Mouse (Mus musculus): ENCODE results near the gene Senp6. TPM values are rescaled to one million over a fixed set of nuclear protein-coding genes. Genes with fewer than 3 reads are reported as not detected.

The Senp6 gene
- total and polyA plus RNA-seq, 2 experiments from 2014 or later, result 28.9 to 54.1 TPM

DNA sequence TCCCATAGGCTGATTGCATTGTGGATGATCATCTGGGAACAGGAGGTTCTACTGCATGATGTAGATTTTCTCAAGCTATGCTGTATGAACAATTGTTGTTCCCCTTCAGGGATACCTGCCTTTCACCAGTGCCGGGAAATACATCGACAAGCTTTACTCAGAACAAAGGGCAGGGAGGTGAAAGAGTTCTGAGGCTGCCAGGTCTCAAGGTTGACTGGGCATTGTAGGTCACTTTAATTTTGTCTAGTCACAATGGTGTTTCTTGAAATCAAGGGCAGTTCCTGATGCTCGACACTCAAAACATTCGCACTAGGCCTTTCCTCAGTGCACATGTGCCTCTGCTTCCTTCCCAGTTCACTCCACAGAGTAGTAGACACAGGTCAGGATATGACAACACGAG lies 114.1 kb downstream of the Senp6 start:
- peaks cover 19% of the 10 kb centered on the region for H3K4me1 ChIP-seq (ENCODE audit: control insufficient read depth, insufficient read depth)
- no peak overlapping the region for H3K4me3 ChIP-seq (ENCODE audit: low read depth, low read length)
- H3K36me3 ChIP-seq (replicated peaks; ENCODE audit: control insufficient read depth, insufficient read depth, low read length), result no peaks in the 10 kb centered on the region
- H3K4me2 ChIP-seq (ENCODE audit: low read depth, low read length), result no peak overlapping the region
- 53% methylated on average over 5 of the region's 5 CpGs for WGBS
- ATAC-seq (ENCODE audit: insufficient read depth, low read depth) (no peak), DNase-seq (ENCODE audit: low spot score) (no peak)
- H3K27me3 ChIP-seq (ENCODE audit: control insufficient read depth, insufficient read depth, low read length), result no peaks in the 10 kb centered on the region
- H3K9me3 ChIP-seq (replicated peaks; ENCODE audit: control insufficient read depth, low read length), result no peaks in the 10 kb centered on the region
- H3K9ac ChIP-seq (replicated peaks; ENCODE audit: low read depth, low read length), result no peak overlapping the region
- 0 out of 2 replicates have a peak overlapping the region, but pooled peaks have one; percentile 0 for H3K27ac ChIP-seq (ENCODE audit: low read depth)
- no peak for TF ChIP-seq EP300 (IDR thresholded peaks at IDR 0.05; ENCODE audit: low read depth)
- no peak for TF ChIP-seq CTCF (IDR thresholded peaks at IDR 0.05; ENCODE audit: low read depth)

DNA sequence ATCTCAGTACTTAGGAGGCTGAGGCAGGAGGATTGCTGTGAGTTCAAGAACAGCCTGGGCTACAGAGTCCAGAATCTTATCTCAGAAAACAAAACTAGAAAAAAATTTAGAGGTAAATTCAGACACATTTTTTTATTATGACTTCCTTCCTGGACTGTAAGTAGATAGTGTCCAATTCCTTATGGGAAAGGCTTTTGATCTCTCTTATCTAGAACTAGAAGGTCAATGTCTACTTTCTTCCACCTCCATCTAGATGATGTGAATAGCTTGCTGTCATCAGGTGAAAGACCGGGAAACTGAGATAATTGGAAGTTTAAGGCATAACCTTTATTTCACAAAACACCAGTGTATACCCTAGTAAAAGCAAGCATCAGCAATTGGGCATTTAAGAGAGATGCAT lies 115.0 kb downstream of the Senp6 start:
- Histone ChIP-seq H3K9ac (replicated peaks; ENCODE audit: low read depth, low read length) (no peak overlapping the region), H3K4me2 (ENCODE audit: low read depth, low read length) (no peak overlapping the region), H3K4me3 (ENCODE audit: low read depth, low read length) (no peak overlapping the region), H3K27me3 (ENCODE audit: control insufficient read depth, insufficient read depth, low read length) (no peaks in the 10 kb centered on the region), H3K4me1 (ENCODE audit: control insufficient read depth, insufficient read depth) (peaks cover 14% of the 10 kb centered on the region), H3K9me3 (replicated peaks; ENCODE audit: control insufficient read depth, low read length) (no peaks in the 10 kb centered on the region), H3K27ac (ENCODE audit: low read depth) (no peak overlapping the region), H3K36me3 (replicated peaks; ENCODE audit: control insufficient read depth, insufficient read depth, low read length) (no peaks in the 10 kb centered on the region)
- 48% methylated on average over 1 of the region's 1 CpGs for WGBS
- TF ChIP-seq EP300 (IDR thresholded peaks at IDR 0.05; ENCODE audit: low read depth) (no peak), CTCF (IDR thresholded peaks at IDR 0.05; ENCODE audit: low read depth) (no peak)
- DNase-seq (ENCODE audit: low spot score), result no peak
- no peak for ATAC-seq (ENCODE audit: insufficient read depth, low read depth)

DNA sequence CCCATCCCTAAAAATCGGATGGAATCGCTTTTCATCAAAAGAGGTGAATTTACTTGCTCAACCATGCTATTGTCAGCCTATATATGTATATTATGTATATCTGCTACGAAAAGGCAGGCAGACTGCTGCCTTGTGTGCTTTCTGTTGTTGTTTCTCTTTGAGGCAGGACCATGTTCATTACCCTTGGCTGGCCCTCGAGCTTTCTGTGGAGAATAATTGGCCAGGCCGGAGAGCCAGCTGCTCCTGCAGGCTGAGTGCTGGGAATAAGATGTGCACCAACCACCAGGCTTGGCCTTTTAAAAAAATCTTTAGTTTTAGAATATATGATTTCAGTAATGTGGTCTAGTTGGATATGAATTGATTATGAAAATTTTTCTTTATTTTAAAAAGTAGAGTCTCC lies 117.4 kb downstream of the Senp6 start:
- WGBS, result 76% methylated on average over 5 of the region's 5 CpGs
- TF ChIP-seq CTCF (IDR thresholded peaks at IDR 0.05; ENCODE audit: low read depth) (no peak), EP300 (IDR thresholded peaks at IDR 0.05; ENCODE audit: low read depth) (no peak)
- no peak for ATAC-seq (ENCODE audit: insufficient read depth, low read depth)
- no peak overlapping the region for H3K4me3 ChIP-seq (ENCODE audit: low read depth, low read length)
- H3K27ac ChIP-seq (ENCODE audit: low read depth), result no peak overlapping the region
- peaks cover 7% of the 10 kb centered on the region; the same call in 1 of the 2 replicates for H3K4me1 ChIP-seq (ENCODE audit: control insufficient read depth, insufficient read depth)
- no peak overlapping the region for H3K9ac ChIP-seq (replicated peaks; ENCODE audit: low read depth, low read length)
- no peaks in the 10 kb centered on the region for H3K9me3 ChIP-seq (replicated peaks; ENCODE audit: control insufficient read depth, low read length)
- H3K27me3 ChIP-seq (ENCODE audit: control insufficient read depth, insufficient read depth, low read length), result no peaks in the 10 kb centered on the region
- no peak for DNase-seq (ENCODE audit: low spot score)
- no peak overlapping the region for H3K4me2 ChIP-seq (ENCODE audit: low read depth, low read length)
- H3K36me3 ChIP-seq (replicated peaks; ENCODE audit: control insufficient read depth, insufficient read depth, low read length), result no peaks in the 10 kb centered on the region

DNA sequence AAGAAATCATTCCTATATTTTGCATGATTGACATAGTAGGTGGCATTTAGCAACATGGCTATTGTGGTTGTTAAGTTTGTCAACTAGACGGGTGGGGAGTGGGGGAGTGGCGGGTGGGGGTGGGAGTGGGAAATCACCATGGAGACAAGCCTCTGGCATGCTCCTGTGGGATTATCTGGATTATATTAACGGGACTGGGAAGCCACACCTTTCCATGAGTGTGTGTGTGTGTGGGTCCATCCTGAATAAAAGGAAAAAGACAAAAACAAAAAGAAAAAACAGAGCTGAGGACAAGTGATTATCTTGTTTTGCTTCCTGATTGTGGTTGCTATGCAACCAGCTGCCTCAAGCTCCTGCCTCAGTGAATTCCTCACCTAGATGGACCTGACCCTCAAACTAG lies 119.0 kb downstream of the Senp6 start:
- H3K4me1 ChIP-seq (ENCODE audit: control insufficient read depth, insufficient read depth), result peaks cover 1% of the 10 kb centered on the region; the same call in 1 of the 2 replicates
- no peaks in the 10 kb centered on the region for H3K36me3 ChIP-seq (replicated peaks; ENCODE audit: control insufficient read depth, insufficient read depth, low read length)
- DNase-seq (ENCODE audit: low spot score), result peak; percentile 23
- TF ChIP-seq CTCF (IDR thresholded peaks at IDR 0.05; ENCODE audit: low read depth), result no peak
- no peak for TF ChIP-seq EP300 (IDR thresholded peaks at IDR 0.05; ENCODE audit: low read depth)
- WGBS, result 41% methylated on average over 3 of the region's 3 CpGs
- no peak overlapping the region for H3K4me3 ChIP-seq (ENCODE audit: low read depth, low read length)
- no peaks in the 10 kb centered on the region for H3K9me3 ChIP-seq (replicated peaks; ENCODE audit: control insufficient read depth, low read length)
- H3K27me3 ChIP-seq (ENCODE audit: control insufficient read depth, insufficient read depth, low read length), result no peaks in the 10 kb centered on the region
- no peak for ATAC-seq (ENCODE audit: insufficient read depth, low read depth)
- no peak overlapping the region for H3K9ac ChIP-seq (replicated peaks; ENCODE audit: low read depth, low read length)
- H3K4me2 ChIP-seq (ENCODE audit: low read depth, low read length), result no peak overlapping the region
- H3K27ac ChIP-seq (ENCODE audit: low read depth), result no peak overlapping the region

DNA sequence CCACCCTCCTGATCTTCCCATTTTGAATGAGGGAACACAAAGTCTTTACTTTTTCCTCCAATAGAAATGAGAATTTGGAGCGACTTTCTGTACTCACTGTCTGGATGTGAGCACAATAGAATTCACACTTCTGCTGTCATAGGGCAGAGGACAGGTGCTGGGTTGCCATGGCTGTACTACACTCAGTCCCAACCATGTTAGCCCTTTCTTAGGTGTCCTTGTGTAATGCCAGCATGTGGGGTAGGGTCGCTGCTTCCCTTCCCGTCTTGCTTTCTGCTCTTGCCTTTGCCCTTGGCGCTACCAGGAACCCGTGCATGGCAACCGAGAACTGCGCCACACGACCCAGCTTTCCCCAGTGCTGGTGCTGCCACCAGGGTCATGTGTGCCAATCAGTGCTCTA lies 120.0 kb downstream of the Senp6 start:
- TF ChIP-seq EP300 (IDR thresholded peaks at IDR 0.05; ENCODE audit: low read depth), result no peak
- no peak for TF ChIP-seq CTCF (IDR thresholded peaks at IDR 0.05; ENCODE audit: low read depth)
- WGBS, result 91% methylated on average over 8 of the region's 8 CpGs

DNA sequence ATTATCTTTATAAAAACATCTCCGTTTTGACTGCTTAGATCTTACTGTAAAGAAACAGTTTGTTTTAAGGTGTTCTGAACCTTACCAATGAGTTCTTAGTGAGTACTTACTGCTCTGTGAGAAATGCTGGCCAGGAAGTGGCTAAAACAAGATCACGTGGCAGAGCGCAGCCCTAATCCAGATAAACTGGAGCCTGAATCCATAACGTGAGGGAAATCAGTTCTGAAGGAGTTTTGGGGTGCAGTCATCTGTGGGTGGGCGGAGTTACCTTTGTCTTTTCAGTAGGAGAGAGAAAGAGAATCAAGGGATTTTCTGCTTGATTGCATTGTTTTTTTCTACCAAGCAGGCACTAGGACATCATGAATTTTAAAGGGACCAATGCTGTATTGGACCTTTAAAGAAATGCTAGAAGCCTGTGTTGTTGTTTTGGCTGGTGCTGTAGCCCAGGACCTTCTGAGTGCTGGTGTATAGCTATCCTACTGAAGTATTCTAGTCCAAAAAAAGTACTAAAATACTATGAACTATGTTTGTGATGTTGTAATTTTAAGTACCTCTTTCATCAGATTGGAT lies 121.7 kb downstream of the Senp6 start:
- H3K4me2 ChIP-seq (ENCODE audit: low read depth, low read length), result no peak overlapping the region
- H3K4me1 ChIP-seq (ENCODE audit: control insufficient read depth, insufficient read depth), result peaks cover 11% of the 10 kb centered on the region
- no peaks in the 10 kb centered on the region for H3K9me3 ChIP-seq (replicated peaks; ENCODE audit: control insufficient read depth, low read length)
- H3K36me3 ChIP-seq (replicated peaks; ENCODE audit: control insufficient read depth, insufficient read depth, low read length), result no peaks in the 10 kb centered on the region
- no peak overlapping the region for H3K4me3 ChIP-seq (ENCODE audit: low read depth, low read length)
- H3K27ac ChIP-seq (ENCODE audit: low read depth), result no peak overlapping the region
- ATAC-seq (ENCODE audit: insufficient read depth, low read depth) (no peak), DNase-seq (ENCODE audit: low spot score) (no peak)
- 55% methylated on average over 5 of the region's 5 CpGs for WGBS
- H3K27me3 ChIP-seq (ENCODE audit: control insufficient read depth, insufficient read depth, low read length), result no peaks in the 10 kb centered on the region
- TF ChIP-seq EP300 (IDR thresholded peaks at IDR 0.05; ENCODE audit: low read depth) (no peak), CTCF (IDR thresholded peaks at IDR 0.05; ENCODE audit: low read depth) (no peak)
- H3K9ac ChIP-seq (replicated peaks; ENCODE audit: low read depth, low read length), result no peak overlapping the region

More for the DNA sequence above, 120.0 kb downstream of the Senp6 start:
- no peak for ATAC-seq (ENCODE audit: insufficient read depth, low read depth)
- Histone ChIP-seq H3K27ac (ENCODE audit: low read depth) (no peak overlapping the region), H3K4me2 (ENCODE audit: low read depth, low read length) (no peak overlapping the region), H3K4me1 (ENCODE audit: control insufficient read depth, insufficient read depth) (no peaks in the 10 kb centered on the region), H3K27me3 (ENCODE audit: control insufficient read depth, insufficient read depth, low read length) (no peaks in the 10 kb centered on the region), H3K36me3 (replicated peaks; ENCODE audit: control insufficient read depth, insufficient read depth, low read length) (no peaks in the 10 kb centered on the region), H3K9me3 (replicated peaks; ENCODE audit: control insufficient read depth, low read length) (no peaks in the 10 kb centered on the region), H3K9ac (replicated peaks; ENCODE audit: low read depth, low read length) (no peak overlapping the region), H3K4me3 (ENCODE audit: low read depth, low read length) (no peak overlapping the region)
- DNase-seq (ENCODE audit: low spot score), result no peak
